Mouse (Mus musculus) CH12.LX (cell line): ENCODE results near the gene Eif3b.

Experiments used
- CTCF ChIP-seq, 2 experiments: IDR thresholded peaks in 1 of 2; conservative IDR thresholded peaks in 1 of 2; 2 replicates each; pipeline ENCODE4 v1.5.1; 2011 to 2012; ENCODE audit warnings: low read depth in 2 of 2, low read length in 2 of 2, improper control_type of control experiment in 1 of 2, inconsistent platforms in 1 of 2, mild to moderate bottlenecking in 1 of 2, moderate library complexity in 1 of 2
- E2F4 ChIP-seq: IDR thresholded peaks from 2 replicates; pipeline ENCODE4 v1.6.1; 2011; ENCODE audit warnings: low read depth, low read length, improper control_type of control experiment; ENCODE audit not compliant: insufficient replicate concordance
- EP300 ChIP-seq: IDR thresholded peaks from 2 replicates; pipeline ENCODE4 v1.6.1; 2011; ENCODE audit warnings: low read length, improper control_type of control experiment
- HCFC1 ChIP-seq: IDR thresholded peaks from 2 replicates; pipeline ENCODE4 v1.6.1; 2012; ENCODE audit warnings: low read depth, mild to moderate bottlenecking, inconsistent platforms, low read length, improper control_type of control experiment
- MAX ChIP-seq: IDR thresholded peaks from 2 replicates; pipeline ENCODE4 v1.6.1; 2011; ENCODE audit warnings: low read length, improper control_type of control experiment
- MAZ ChIP-seq: IDR thresholded peaks from 2 replicates; pipeline ENCODE4 v1.6.1; 2012; ENCODE audit warnings: low read depth, mild to moderate bottlenecking, inconsistent platforms, low read length, improper control_type of control experiment, moderate library complexity
- POLR2A ChIP-seq: IDR thresholded peaks from 2 replicates; pipeline ENCODE4 v1.6.1; 2011; ENCODE audit warnings: low read depth, mild to moderate bottlenecking, improper control_type of control experiment, low read length
- RAD21 ChIP-seq: IDR thresholded peaks from 2 replicates; pipeline ENCODE4 v1.6.1; 2011; ENCODE audit warnings: low read depth, mild to moderate bottlenecking, low read length, improper control_type of control experiment, moderate library complexity
- USF1 ChIP-seq: IDR thresholded peaks from 2 replicates; pipeline ENCODE4 v1.6.1; 2014; ENCODE audit warnings: low read depth, mild to moderate bottlenecking, inconsistent platforms, low read length, improper control_type of control experiment
- ZMIZ1 ChIP-seq: IDR thresholded peaks from 2 replicates; pipeline ENCODE4 v1.6.1; 2012; ENCODE audit warnings: low read depth, mild to moderate bottlenecking, inconsistent platforms, low read length, improper control_type of control experiment

- no peak for TF ChIP-seq ZMIZ1
- no peak for TF ChIP-seq CTCF (conservative IDR thresholded peaks at IDR 0.05 in 1 of 2, IDR thresholded peaks at IDR 0.05 in 1 of 2; ENCODE audit: low read depth in 2 of 2, low read length in 2 of 2)
- no peak for TF ChIP-seq MAX
- TF ChIP-seq POLR2A: no peak
- no peak for TF ChIP-seq E2F4
- no peak for TF ChIP-seq USF1
- TF ChIP-seq MAZ: no peak
- TF ChIP-seq EP300: no peak
- no peak for TF ChIP-seq RAD21
- no peak for TF ChIP-seq HCFC1
These were observed 1.5 kb downstream of the Eif3b start for GRCm38 (mm10) chr5:140420616-140421015.
